Mouse (Mus musculus) mouse trophoblast stem cell (cell line): Measurements from ENCODE around the gene Hmox1.

Source experiments
- in situ Hi-C, 2 experiments: fragments of 300-500 bp; cut with MseI, MboI; formaldehyde crosslinking; loops; 2 replicates in 1 of 2; 3 replicates in 1 of 2; pipeline ENCODE4 v1.15.1; 2025

Gene Hmox1

GRCm38 (mm10) chr8:75088989-75089881 is 4.2 kb upstream of the Hmox1 start:
- in situ Hi-C loops: no loop called here

- in situ Hi-C loops: no loop called here
Observed at GRCm38 (mm10) chr8:75090781-75091365, 2.5 kb upstream of the Hmox1 start.

GRCm38 (mm10) chr8:75102956-75103355 is 9.5 kb downstream of the Hmox1 start:
- in situ Hi-C loops: no loop called here

GRCm38 (mm10) chr8:75103376-75103878 is 10.0 kb downstream of the Hmox1 start:
- in situ Hi-C loops: no loop called here

GRCm38 (mm10) chr8:75108527-75109235 is 15.3 kb downstream of the Hmox1 start:
- in situ Hi-C loops: loop anchor here in 1 of 2 experiments (5.0 kb wide), 1 partner anchor 36 kb away; no protein-coding TSS in a partner anchor

- in situ Hi-C loops: loop anchor here in 1 of 2 experiments (5.0 kb wide), 1 partner anchor 37 kb away; no protein-coding TSS in a partner anchor
Observed at GRCm38 (mm10) chr8:75109236-75109967, 16.0 kb downstream of the Hmox1 start, which contains the start of gene Mcm5. Mcm5 (plus strand) TSS chr8:75109569.

- in situ Hi-C loops: no loop called here
Observed at GRCm38 (mm10) chr8:75110093-75110492, 16.7 kb downstream of the Hmox1 start.

- in situ Hi-C loops: no loop called here
Observed at GRCm38 (mm10) chr8:75118505-75118904, 25.1 kb downstream of the Hmox1 start.

GRCm38 (mm10) chr8:75119287-75119686 is 25.9 kb downstream of the Hmox1 start:
- in situ Hi-C loops: no loop called here

- in situ Hi-C loops: no loop called here
Observed at GRCm38 (mm10) chr8:75119747-75120146, 26.3 kb downstream of the Hmox1 start.

GRCm38 (mm10) chr8:75127406-75127805 is 34.0 kb downstream of the Hmox1 start:
- in situ Hi-C loops: no loop called here

- in situ Hi-C loops: loop anchor here (5.0 kb wide), 1 partner anchor 90 kb away; no protein-coding TSS in a partner anchor
Observed at GRCm38 (mm10) chr8:75132485-75132884, 39.1 kb downstream of the Hmox1 start.

- in situ Hi-C loops: loop anchor here (5.0 kb wide), 1 partner anchor 89 kb away; no protein-coding TSS in a partner anchor
Observed at GRCm38 (mm10) chr8:75133399-75133798, 40.0 kb downstream of the Hmox1 start.

- in situ Hi-C loops: loop anchor here (5.0 kb wide), 1 partner anchor 88 kb away; no protein-coding TSS in a partner anchor
Observed at GRCm38 (mm10) chr8:75134603-75135391, 41.4 kb downstream of the Hmox1 start.

- in situ Hi-C loops: no loop called here
Observed at GRCm38 (mm10) chr8:75135756-75136155, 42.3 kb downstream of the Hmox1 start.

- in situ Hi-C loops: no loop called here
Observed at GRCm38 (mm10) chr8:75136256-75136655, 42.8 kb downstream of the Hmox1 start.

- in situ Hi-C loops: no loop called here
Observed at GRCm38 (mm10) chr8:75137536-75137935, 44.1 kb downstream of the Hmox1 start.
